Mouse (Mus musculus): ENCODE measurements at regions not wholly inside any gene's neighbourhood (a gene's known extent, or its start where the extent isn't known, plus 50 kb on each side); places are given as distances from the start of the nearest gene placed in this dataset.

- no peak for DNase-seq (ENCODE audit: low spot score)
- Histone ChIP-seq H3K27ac (no peak overlapping the region), H3K36me3 (no peaks in the 10 kb centered on the region), H3K9me3 (no peaks in the 10 kb centered on the region), H3K4me3 (no peak overlapping the region), H3K27me3 (ENCODE audit: insufficient read depth, poor library complexity, severe bottlenecking) (no peaks in the 10 kb centered on the region), H3K4me1 (no peaks in the 10 kb centered on the region)
- 77% methylated on average over 12 of the region's 12 CpGs for WGBS
Measured at GRCm38 (mm10) chr6:141136664-141137375, 112.2 kb upstream of the Pde3a start.

GRCm38 (mm10) chr6:141141016-141141415, 108.1 kb upstream of the Pde3a start:
- WGBS: 65% methylated on average over 22 of the region's 22 CpGs
- H3K27me3 ChIP-seq (ENCODE audit: insufficient read depth, poor library complexity, severe bottlenecking): no peaks in the 10 kb centered on the region
- H3K4me3 ChIP-seq: no peak overlapping the region
- H3K4me1 ChIP-seq: no peaks in the 10 kb centered on the region
- no peak for DNase-seq (ENCODE audit: low spot score)
- no peaks in the 10 kb centered on the region for H3K36me3 ChIP-seq
- no peak overlapping the region for H3K27ac ChIP-seq
- no peaks in the 10 kb centered on the region for H3K9me3 ChIP-seq

- no peaks in the 10 kb centered on the region for H3K4me1 ChIP-seq
Measured at GRCm38 (mm10) chr6:141148417-141149169, 100.5 kb upstream of the Pde3a start.

GRCm38 (mm10) chr6:141149170-141149917, 99.7 kb upstream of the Pde3a start:
- Histone ChIP-seq H3K4me3 (no peak overlapping the region), H3K27me3 (ENCODE audit: insufficient read depth, poor library complexity, severe bottlenecking) (no peaks in the 10 kb centered on the region), H3K36me3 (no peaks in the 10 kb centered on the region), H3K9me3 (no peaks in the 10 kb centered on the region), H3K27ac (no peak overlapping the region), H3K4me1 (no peaks in the 10 kb centered on the region)
- no peak for DNase-seq (ENCODE audit: low spot score)
- 82% methylated on average over 12 of the region's 12 CpGs for WGBS

More at GRCm38 (mm10) chr6:141148417-141149169, 100.5 kb upstream of the Pde3a start:
- Histone ChIP-seq H3K27me3 (ENCODE audit: insufficient read depth, poor library complexity, severe bottlenecking) (no peaks in the 10 kb centered on the region), H3K9me3 (no peaks in the 10 kb centered on the region), H3K36me3 (no peaks in the 10 kb centered on the region), H3K27ac (no peak overlapping the region), H3K4me3 (no peak overlapping the region)
- DNase-seq (ENCODE audit: low spot score): no peak
- 80% methylated on average over 5 of the region's 5 CpGs for WGBS

GRCm38 (mm10) chr6:141159326-141159725, 89.7 kb upstream of the Pde3a start:
- H3K4me3 ChIP-seq: no peak overlapping the region
- no peaks in the 10 kb centered on the region for H3K36me3 ChIP-seq
- DNase-seq (ENCODE audit: low spot score): no peak
- 84% methylated on average over 5 of the region's 5 CpGs for WGBS
- H3K27me3 ChIP-seq (ENCODE audit: insufficient read depth, poor library complexity, severe bottlenecking): no peaks in the 10 kb centered on the region
- H3K4me1 ChIP-seq: no peaks in the 10 kb centered on the region
- H3K9me3 ChIP-seq: no peaks in the 10 kb centered on the region
- H3K27ac ChIP-seq: no peak overlapping the region

GRCm38 (mm10) chr6:141161626-141162233, 87.3 kb upstream of the Pde3a start:
- Histone ChIP-seq H3K4me3 (no peak overlapping the region), H3K36me3 (no peaks in the 10 kb centered on the region), H3K27ac (no peak overlapping the region), H3K4me1 (no peaks in the 10 kb centered on the region), H3K27me3 (ENCODE audit: insufficient read depth, poor library complexity, severe bottlenecking) (no peaks in the 10 kb centered on the region), H3K9me3 (no peaks in the 10 kb centered on the region)
- no peak for DNase-seq (ENCODE audit: low spot score)
- WGBS: 77% methylated on average over 3 of the region's 3 CpGs

GRCm38 (mm10) chr6:141167270-141167669, 81.8 kb upstream of the Pde3a start:
- Histone ChIP-seq H3K27ac (no peak overlapping the region), H3K36me3 (no peaks in the 10 kb centered on the region), H3K4me1 (no peaks in the 10 kb centered on the region), H3K9me3 (no peaks in the 10 kb centered on the region), H3K4me3 (no peak overlapping the region), H3K27me3 (ENCODE audit: insufficient read depth, poor library complexity, severe bottlenecking) (no peaks in the 10 kb centered on the region)
- no peak for DNase-seq (ENCODE audit: low spot score)
- WGBS: 77% methylated on average over 3 of the region's 3 CpGs

GRCm38 (mm10) chr6:141168356-141168755, 80.7 kb upstream of the Pde3a start:
- Histone ChIP-seq H3K36me3 (no peaks in the 10 kb centered on the region), H3K9me3 (no peaks in the 10 kb centered on the region), H3K4me3 (no peak overlapping the region), H3K27me3 (ENCODE audit: insufficient read depth, poor library complexity, severe bottlenecking) (no peaks in the 10 kb centered on the region), H3K4me1 (no peaks in the 10 kb centered on the region), H3K27ac (no peak overlapping the region)
- no peak for DNase-seq (ENCODE audit: low spot score)
- 51% methylated on average over 3 of the region's 3 CpGs for WGBS

- DNase-seq (ENCODE audit: low spot score): no peak
- Histone ChIP-seq H3K4me3 (no peak overlapping the region), H3K27ac (no peak overlapping the region), H3K36me3 (no peaks in the 10 kb centered on the region), H3K27me3 (ENCODE audit: insufficient read depth, poor library complexity, severe bottlenecking) (no peaks in the 10 kb centered on the region), H3K9me3 (no peaks in the 10 kb centered on the region), H3K4me1 (no peaks in the 10 kb centered on the region; the same call in 1 of the 2 replicates)
- WGBS: 62% methylated on average over 1 of the region's 1 CpGs
Measured at GRCm38 (mm10) chr6:141183782-141184181, 65.3 kb upstream of the Pde3a start.

GRCm38 (mm10) chr6:141188036-141188435, 61.0 kb upstream of the Pde3a start:
- 32% methylated on average over 3 of the region's 3 CpGs for WGBS

GRCm38 (mm10) chr6:141189093-141189492, 60.0 kb upstream of the Pde3a start:
- WGBS: 77% methylated on average over 5 of the region's 5 CpGs
- no peak overlapping the region for H3K27ac ChIP-seq
- H3K36me3 ChIP-seq: no peaks in the 10 kb centered on the region
- H3K4me1 ChIP-seq: no peaks in the 10 kb centered on the region; the same call in 1 of the 2 replicates
- no peaks in the 10 kb centered on the region for H3K9me3 ChIP-seq
- no peak overlapping the region for H3K4me3 ChIP-seq
- no peak for DNase-seq (ENCODE audit: low spot score)
- H3K27me3 ChIP-seq (ENCODE audit: insufficient read depth, poor library complexity, severe bottlenecking): no peaks in the 10 kb centered on the region

More at GRCm38 (mm10) chr6:141188036-141188435, 61.0 kb upstream of the Pde3a start:
- no peaks in the 10 kb centered on the region for H3K36me3 ChIP-seq
- no peak overlapping the region for H3K27ac ChIP-seq
- no peaks in the 10 kb centered on the region for H3K9me3 ChIP-seq
- no peak overlapping the region for H3K4me3 ChIP-seq
- H3K27me3 ChIP-seq (ENCODE audit: insufficient read depth, poor library complexity, severe bottlenecking): no peaks in the 10 kb centered on the region
- no peak for DNase-seq (ENCODE audit: low spot score)
- H3K4me1 ChIP-seq: no peaks in the 10 kb centered on the region; the same call in 1 of the 2 replicates

GRCm38 (mm10) chr6:141189701-141190100, 59.4 kb upstream of the Pde3a start:
- 85% methylated on average over 3 of the region's 3 CpGs for WGBS
- Histone ChIP-seq H3K9me3 (no peaks in the 10 kb centered on the region), H3K4me1 (no peaks in the 10 kb centered on the region; the same call in 1 of the 2 replicates), H3K4me3 (no peak overlapping the region), H3K36me3 (no peaks in the 10 kb centered on the region), H3K27me3 (ENCODE audit: insufficient read depth, poor library complexity, severe bottlenecking) (no peaks in the 10 kb centered on the region), H3K27ac (no peak overlapping the region)
- DNase-seq (ENCODE audit: low spot score): no peak
